Mouse (Mus musculus) CH12.LX (cell line): ENCODE data around the gene Filip1l. TPM values are rescaled to one million over a fixed set of nuclear protein-coding genes. Genes with fewer than 3 reads are reported as not detected.

Experiments used
- DNase-seq: peaks from one replicate; pipeline ENCODE4 v3.0.0-alpha.2; 2013; ENCODE audit errors: extremely low read depth
- H3K27ac ChIP-seq: 2 replicates; pipeline ENCODE4 v1.5.1; 2012; ENCODE audit warnings: low read depth, mild to moderate bottlenecking, control low read depth, moderate library complexity; ENCODE audit not compliant: insufficient read depth
- H3K27me3 ChIP-seq: replicated peaks from 2 replicates; pipeline ENCODE3; 2012; ENCODE audit warnings: inconsistent platforms
- H3K36me3 ChIP-seq, 2 experiments: replicated peaks in 1 of 2; 2 replicates each; pipeline versions ENCODE3 to v1.6.1; 2012; ENCODE audit warnings: inconsistent platforms in 1 of 2, low read length in 1 of 2, mild to moderate bottlenecking in 1 of 2, mixed read lengths in 1 of 2, moderate library complexity in 1 of 2; ENCODE audit not compliant: control insufficient read depth in 1 of 2, insufficient read depth in 1 of 2
- H3K4me1 ChIP-seq, 2 experiments: 2 replicates each; pipeline ENCODE4 v1.6.1; 2012; ENCODE audit warnings: inconsistent platforms in 1 of 2, moderate library complexity in 1 of 2; ENCODE audit not compliant: insufficient read depth in 2 of 2, control insufficient read depth in 1 of 2
- H3K4me2 ChIP-seq: 2 replicates; pipeline ENCODE4 v1.6.1; 2012; ENCODE audit warnings: low read depth, mild to moderate bottlenecking, control low read depth; ENCODE audit not compliant: poor library complexity, insufficient read depth, severe bottlenecking
- H3K4me3 ChIP-seq, 3 experiments: fragments of 150-350 bp in 1 of 3; sonication (generic) in 1 of 3; replicated peaks in 1 of 3; 2 replicates each; pipeline versions ENCODE3 to v1.5.1; 2011 to 2012; ENCODE audit warnings: low read depth in 2 of 3, low read length in 2 of 3, mild to moderate bottlenecking in 2 of 3, moderate library complexity in 2 of 3, control low read depth in 1 of 3, improper control_type of control experiment in 1 of 3, inconsistent platforms in 1 of 3, mixed read lengths in 1 of 3; ENCODE audit not compliant: poor library complexity in 1 of 3
- H3K79me2 ChIP-seq: replicated peaks from 2 replicates; pipeline ENCODE4 v1.6.1; 2012; ENCODE audit warnings: mild to moderate bottlenecking, moderate library complexity; ENCODE audit not compliant: control insufficient read depth, poor library complexity, insufficient read depth, severe bottlenecking; ENCODE audit errors: extremely low read depth
- H3K9ac ChIP-seq: 2 replicates; pipeline ENCODE4 v1.6.1; 2012; ENCODE audit warnings: low read depth, mild to moderate bottlenecking, control low read depth, moderate library complexity; ENCODE audit not compliant: insufficient read depth
- H3K9me3 ChIP-seq: replicated peaks from 2 replicates; pipeline ENCODE3; 2012; ENCODE audit warnings: low read length, inconsistent platforms, mixed read lengths
- CHD2 ChIP-seq: IDR thresholded peaks from 2 replicates; pipeline ENCODE4 v1.6.1; 2011; ENCODE audit warnings: low read length, improper control_type of control experiment
- CTCF ChIP-seq, 2 experiments: IDR thresholded peaks in 1 of 2; conservative IDR thresholded peaks in 1 of 2; 2 replicates each; pipeline ENCODE4 v1.5.1; 2011 to 2012; ENCODE audit warnings: low read depth in 2 of 2, low read length in 2 of 2, improper control_type of control experiment in 1 of 2, inconsistent platforms in 1 of 2, mild to moderate bottlenecking in 1 of 2, moderate library complexity in 1 of 2
- E2F4 ChIP-seq: IDR thresholded peaks from 2 replicates; pipeline ENCODE4 v1.6.1; 2011; ENCODE audit warnings: low read depth, low read length, improper control_type of control experiment; ENCODE audit not compliant: insufficient replicate concordance
- EP300 ChIP-seq: IDR thresholded peaks from 2 replicates; pipeline ENCODE4 v1.6.1; 2011; ENCODE audit warnings: low read length, improper control_type of control experiment
- GABPA ChIP-seq: IDR thresholded peaks from 2 replicates; pipeline ENCODE4 v1.6.1; 2012; ENCODE audit warnings: low read depth, low read length, improper control_type of control experiment, inconsistent platforms; ENCODE audit not compliant: insufficient replicate concordance
- JUN ChIP-seq: IDR thresholded peaks from 2 replicates; pipeline ENCODE4 v1.6.1; 2011; ENCODE audit warnings: low read depth, mild to moderate bottlenecking, low read length, improper control_type of control experiment, moderate library complexity; ENCODE audit not compliant: insufficient read depth
- KAT2A ChIP-seq: IDR thresholded peaks from 2 replicates; pipeline ENCODE4 v1.6.1; 2012; ENCODE audit warnings: low read length, improper control_type of control experiment, inconsistent platforms; ENCODE audit not compliant: insufficient replicate concordance
- MAFK ChIP-seq: IDR thresholded peaks from 2 replicates; pipeline ENCODE4 v1.6.1; 2011; ENCODE audit warnings: low read length, improper control_type of control experiment; ENCODE audit not compliant: insufficient replicate concordance
- MAZ ChIP-seq: IDR thresholded peaks from 2 replicates; pipeline ENCODE4 v1.6.1; 2012; ENCODE audit warnings: low read depth, mild to moderate bottlenecking, inconsistent platforms, low read length, improper control_type of control experiment, moderate library complexity
- MYC ChIP-seq: IDR thresholded peaks from 2 replicates; pipeline ENCODE4 v1.6.1; 2011; ENCODE audit warnings: low read depth, mild to moderate bottlenecking, improper control_type of control experiment, low read length
- POLR2AphosphoS2 ChIP-seq: IDR thresholded peaks from 2 replicates; pipeline ENCODE4 v1.6.1; 2011; ENCODE audit warnings: low read depth, low read length, improper control_type of control experiment
- SIN3A ChIP-seq: IDR thresholded peaks from 2 replicates; pipeline ENCODE4 v1.6.1; 2012; ENCODE audit warnings: low read length, improper control_type of control experiment, inconsistent platforms
- TCF12 ChIP-seq: IDR thresholded peaks from 2 replicates; pipeline ENCODE4 v1.6.1; 2014; ENCODE audit warnings: low read depth, mild to moderate bottlenecking, inconsistent platforms, low read length, improper control_type of control experiment
- ZC3H11A ChIP-seq: IDR thresholded peaks from 2 replicates; pipeline ENCODE4 v1.6.1; 2012; ENCODE audit warnings: low read depth, mild to moderate bottlenecking, inconsistent platforms, low read length, improper control_type of control experiment
- ZKSCAN1 ChIP-seq: IDR thresholded peaks from 2 replicates; pipeline ENCODE4 v1.6.1; 2012; ENCODE audit warnings: low read depth, inconsistent platforms, low read length, improper control_type of control experiment, borderline replicate concordance
- ZNF384 ChIP-seq: IDR thresholded peaks from 2 replicates; pipeline ENCODE4 v1.6.1; 2012; ENCODE audit warnings: low read depth, low read length, improper control_type of control experiment, inconsistent platforms
- dilution Hi-C: fragments of 300-500 bp; cut with MboI; formaldehyde crosslinking; loops from 2 replicates; pipeline ENCODE4 v1.14.3; 2020; ENCODE audit warnings: low sequenced_read_pairs; ENCODE audit not compliant: extremely low pct_unique_long_range_greater_than_20kb, extremely low pct_ligation_motif_present
- in situ Hi-C: fragments of 300-500 bp; cut with MboI; formaldehyde crosslinking; loops from 3 replicates; pipeline ENCODE4 v1.14.3; 2019; ENCODE audit warnings: low sequenced_read_pairs, low pct_ligation_motif_present, low pct_unique_long_range_greater_than_20kb, mixed read lengths
- polyA plus RNA-seq: library from polyadenylated mRNA; unstranded; fragments of >175 nt; gene quantifications from 2 replicates; pipeline ENCODE4 v1.2.1, GENCODE M21; 2012; ENCODE audit warnings: low read depth; ENCODE audit not compliant: insufficient read length
- total RNA-seq, 2 experiments: library from RNA; depleted of rRNA; stranded (reverse); fragments of 300-350 nt in 1 of 2; fragments of >200 nt in 1 of 2; gene quantifications; 2 replicates each; pipeline ENCODE4 v1.2.3; 2012 to 2014

Gene Filip1l
- total and polyA plus RNA-seq, 3 experiments: 2.1 to 17.6 (median 5.7) TPM

- no peaks in the 10 kb centered on the region for H3K9me3 ChIP-seq
- no peak overlapping the region for H3K27ac ChIP-seq
- H3K4me1 ChIP-seq: peaks cover 5 to 23% of the 10 kb centered on the region in 2 experiments; a peak in 3 of 4 replicates
- no peak overlapping the region for H3K4me2 ChIP-seq
- TF ChIP-seq EP300: no peak
- TF ChIP-seq CHD2: no peak
- no peak for TF ChIP-seq MAZ
- no peak for TF ChIP-seq JUN
- no peak for TF ChIP-seq ZKSCAN1
- no peak for TF ChIP-seq E2F4
- TF ChIP-seq MYC: no peak
- TF ChIP-seq SIN3A: no peak
- TF ChIP-seq KAT2A: no peak
- TF ChIP-seq, all 38 proteins: peak for 0
- H3K27me3 ChIP-seq: no peaks in the 10 kb centered on the region
- dilution Hi-C loops: no loop called here
- no peak overlapping the region for H3K4me3 ChIP-seq
- no peaks in the 10 kb centered on the region for H3K36me3 ChIP-seq
- in situ Hi-C loops: no loop called here
- H3K79me2 ChIP-seq: no peaks in the 10 kb centered on the region
- H3K9ac ChIP-seq: no peak overlapping the region
- DNase-seq: no peak
These were observed 131.3 kb downstream of the Filip1l start for GRCm38 (mm10) chr16:57484043-57484795.

- H3K79me2 ChIP-seq: no peaks in the 10 kb centered on the region
- no peaks in the 10 kb centered on the region for H3K27me3 ChIP-seq
- in situ Hi-C loops (no loop called here), dilution Hi-C loops (no loop called here)
- no peak overlapping the region for H3K9ac ChIP-seq
- no peak overlapping the region for H3K4me3 ChIP-seq
- H3K36me3 ChIP-seq: no peaks in the 10 kb centered on the region
- no peak overlapping the region for H3K4me2 ChIP-seq
- TF ChIP-seq MAFK: no peak
- no peak for TF ChIP-seq TCF12
- no peak for TF ChIP-seq CTCF (conservative IDR thresholded peaks at IDR 0.05 in 1 of 2, IDR thresholded peaks at IDR 0.05 in 1 of 2; ENCODE audit: low read depth in 2 of 2, low read length in 2 of 2)
- TF ChIP-seq GABPA: no peak
- no peak for TF ChIP-seq SIN3A
- no peak for TF ChIP-seq MAZ
- TF ChIP-seq ZNF384: no peak
- no peak for TF ChIP-seq ZC3H11A
- TF ChIP-seq POLR2AphosphoS2: no peak
- TF ChIP-seq EP300: no peak
- DNase-seq: no peak
- H3K27ac ChIP-seq: no peak overlapping the region
- H3K9me3 ChIP-seq: no peaks in the 10 kb centered on the region
- H3K4me1 ChIP-seq: peaks cover 5 to 23% of the 10 kb centered on the region in 2 experiments; a peak in 3 of 4 replicates
These were observed 132.4 kb downstream of the Filip1l start for GRCm38 (mm10) chr16:57485265-57485664.
